Mouse (Mus musculus) testis, adult 2 months (tissue): ENCODE measurements at regions not wholly inside any gene's neighbourhood (a gene's known extent, or its start where the extent isn't known, plus 50 kb on each side); places are given as distances from the start of the nearest gene placed in this dataset.

Source experiments
- H3K27ac ChIP-seq: fragments of 200-500 bp; 2 replicates; pipeline ENCODE4 v1.5.1; 2012; ENCODE audit warnings: low read depth, low read length; ENCODE audit not compliant: control insufficient read depth, insufficient read depth
- H3K27me3 ChIP-seq: fragments of 200-500 bp; 2 replicates; pipeline ENCODE4 v1.6.1; 2012; ENCODE audit warnings: mild to moderate bottlenecking, low read length, moderate library complexity; ENCODE audit not compliant: control insufficient read depth, insufficient read depth
- H3K36me3 ChIP-seq: fragments of 200-500 bp; 2 replicates; pipeline ENCODE4 v1.6.1; 2012; ENCODE audit warnings: mild to moderate bottlenecking, low read length; ENCODE audit not compliant: control insufficient read depth, insufficient read depth
- H3K4me1 ChIP-seq: fragments of 200-500 bp; 2 replicates; pipeline ENCODE4 v1.6.1; 2012; ENCODE audit warnings: low read length; ENCODE audit not compliant: control insufficient read depth, insufficient read depth
- H3K4me3 ChIP-seq: fragments of 200-500 bp; 2 replicates; pipeline ENCODE4 v1.5.1; 2012; ENCODE audit warnings: low read depth, mild to moderate bottlenecking, low read length, moderate library complexity, mixed read lengths; ENCODE audit not compliant: control insufficient read depth
- CTCF ChIP-seq: fragments of 200-500 bp; IDR thresholded peaks from 2 replicates; pipeline ENCODE4 v1.5.1; 2012; ENCODE audit warnings: low read depth, mild to moderate bottlenecking, inconsistent platforms, low read length, moderate library complexity; ENCODE audit not compliant: control insufficient read depth, insufficient read depth, insufficient replicate concordance
- POLR2A ChIP-seq: fragments of 200-500 bp; IDR thresholded peaks from 2 replicates; pipeline ENCODE4 v1.6.1; 2012; ENCODE audit warnings: low read depth, mild to moderate bottlenecking, inconsistent platforms, low read length, moderate library complexity; ENCODE audit not compliant: control insufficient read depth

- TF ChIP-seq CTCF = no peak
- no peak for TF ChIP-seq POLR2A
- Histone ChIP-seq H3K27ac (no peak overlapping the region), H3K4me3 (no peak overlapping the region), H3K27me3 (no peaks in the 10 kb centered on the region), H3K4me1 (no peaks in the 10 kb centered on the region; the same call in 1 of the 2 replicates), H3K36me3 (no peaks in the 10 kb centered on the region)
These were observed 252.8 kb downstream of the Gm12728 start for GRCm38 (mm10) chr4:106042456-106042855.

DNA sequence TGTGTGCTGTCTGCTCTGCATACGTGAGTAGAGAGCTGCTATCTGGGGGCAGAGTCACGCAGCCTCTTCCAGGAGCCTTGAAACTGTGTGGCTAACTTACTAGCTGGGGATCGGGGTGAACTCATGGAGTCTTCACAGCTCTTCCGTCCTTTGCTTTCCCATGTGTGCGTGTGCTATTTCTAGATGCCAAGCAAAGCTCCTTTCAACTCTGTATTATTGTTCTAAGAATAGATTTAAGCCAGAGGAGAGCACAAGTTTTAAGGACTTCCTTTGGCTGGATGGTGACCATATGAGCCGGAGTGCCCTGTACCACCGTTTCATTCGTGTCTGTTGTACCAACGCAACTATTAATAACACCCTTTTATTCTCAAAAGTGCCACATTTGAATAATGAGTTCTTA, 254.0 kb downstream of the Gm12728 start:
- TF ChIP-seq POLR2A (no peak), CTCF (no peak)
- Histone ChIP-seq H3K4me3 (no peak overlapping the region), H3K27me3 (no peaks in the 10 kb centered on the region), H3K27ac (no peak overlapping the region), H3K4me1 (no peaks in the 10 kb centered on the region; the same call in 1 of the 2 replicates), H3K36me3 (no peaks in the 10 kb centered on the region)

GRCm38 (mm10) chr4:106048053-106048452, 258.4 kb downstream of the Gm12728 start:
- no peaks in the 10 kb centered on the region for H3K4me1 ChIP-seq
- no peak overlapping the region for H3K27ac ChIP-seq
- no peaks in the 10 kb centered on the region for H3K36me3 ChIP-seq
- no peak overlapping the region for H3K4me3 ChIP-seq
- TF ChIP-seq POLR2A (no peak), CTCF (no peak)
- no peaks in the 10 kb centered on the region for H3K27me3 ChIP-seq

DNA sequence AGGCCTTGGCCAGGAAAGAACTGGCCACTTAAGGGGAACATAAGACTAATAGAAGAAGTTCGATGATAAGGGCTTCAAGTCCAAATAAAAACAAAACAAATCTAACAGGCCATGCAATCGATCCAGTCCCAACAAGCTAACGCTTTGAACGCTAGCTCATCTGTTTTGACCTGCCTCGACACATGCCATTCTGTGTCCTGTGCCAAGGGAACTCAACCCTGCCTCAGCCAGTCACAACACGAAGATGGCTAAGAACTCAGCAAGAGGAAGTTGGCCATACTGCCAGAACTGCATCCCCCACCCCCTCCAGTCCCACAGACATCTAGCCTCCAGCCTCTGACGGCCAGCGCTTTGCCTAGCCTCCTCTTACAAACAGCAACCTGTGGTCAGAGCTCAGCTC, 259.1 kb downstream of the Gm12728 start:
- Histone ChIP-seq H3K4me3 (no peak overlapping the region), H3K4me1 (no peaks in the 10 kb centered on the region), H3K27ac (no peak overlapping the region), H3K36me3 (no peaks in the 10 kb centered on the region), H3K27me3 (no peaks in the 10 kb centered on the region)
- no peak for TF ChIP-seq POLR2A
- no peak for TF ChIP-seq CTCF

GRCm38 (mm10) chr4:106049880-106050279, 260.2 kb downstream of the Gm12728 start:
- no peaks in the 10 kb centered on the region for H3K36me3 ChIP-seq
- no peak overlapping the region for H3K4me3 ChIP-seq
- no peaks in the 10 kb centered on the region for H3K4me1 ChIP-seq
- no peaks in the 10 kb centered on the region for H3K27me3 ChIP-seq
- no peak overlapping the region for H3K27ac ChIP-seq
- TF ChIP-seq CTCF (no peak), POLR2A (no peak)

DNA sequence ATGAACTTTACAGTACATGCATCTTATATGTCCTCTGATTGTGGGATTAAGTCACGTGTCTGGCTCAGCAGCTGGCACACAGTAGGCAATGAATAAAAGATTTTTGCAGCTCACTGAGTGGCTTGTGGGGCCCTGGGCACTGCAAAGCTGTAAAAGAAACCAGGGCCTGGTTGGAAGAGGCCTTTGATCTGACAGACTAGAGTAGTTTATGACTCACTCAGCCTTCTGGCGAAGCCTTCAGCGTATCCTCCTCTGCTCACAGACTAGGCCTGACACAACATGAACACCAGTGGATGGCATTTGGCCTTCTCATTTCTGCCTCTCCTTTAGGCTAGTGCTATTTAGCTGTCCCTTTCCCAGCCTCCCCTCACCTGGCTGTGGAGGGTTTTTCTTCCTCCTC, 260.6 kb downstream of the Gm12728 start:
- Histone ChIP-seq H3K4me3 (no peak overlapping the region), H3K4me1 (no peaks in the 10 kb centered on the region), H3K27me3 (no peaks in the 10 kb centered on the region), H3K36me3 (no peaks in the 10 kb centered on the region), H3K27ac (no peak overlapping the region)
- no peak for TF ChIP-seq POLR2A
- TF ChIP-seq CTCF = no peak

DNA sequence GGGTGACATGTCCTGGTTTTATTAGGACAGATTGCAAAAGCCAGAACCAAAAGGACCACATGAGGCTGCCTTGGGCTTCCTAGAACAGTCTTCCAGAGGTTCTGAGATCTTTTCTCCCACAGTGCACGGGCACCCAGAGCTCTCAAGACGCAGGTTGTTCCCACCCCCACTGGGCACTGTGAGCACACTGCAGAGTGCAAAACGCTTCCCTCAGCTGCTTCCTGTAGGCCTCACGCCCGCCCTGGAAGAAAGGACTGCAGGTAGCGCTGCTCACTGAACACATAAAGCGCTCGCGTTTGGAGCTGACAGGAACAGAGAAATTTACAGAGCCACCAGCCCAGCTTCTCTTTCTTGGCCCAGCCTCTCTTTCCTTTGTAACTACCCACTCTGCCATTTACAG, 262.5 kb upstream of the Usp24 start:
- TF ChIP-seq POLR2A (no peak), CTCF (no peak)

GRCm38 (mm10) chr4:106054324-106054723, 261.7 kb upstream of the Usp24 start:
- no peaks in the 10 kb centered on the region for H3K27me3 ChIP-seq
- TF ChIP-seq POLR2A (no peak), CTCF (no peak)

More for the DNA sequence above, 262.5 kb upstream of the Usp24 start:
- Histone ChIP-seq H3K27me3 (no peaks in the 10 kb centered on the region), H3K27ac (no peak overlapping the region), H3K4me1 (no peaks in the 10 kb centered on the region), H3K36me3 (no peaks in the 10 kb centered on the region), H3K4me3 (no peak overlapping the region)

More at GRCm38 (mm10) chr4:106054324-106054723, 261.7 kb upstream of the Usp24 start:
- H3K27ac ChIP-seq = no peak overlapping the region
- H3K4me1 ChIP-seq = no peaks in the 10 kb centered on the region
- H3K4me3 ChIP-seq = no peak overlapping the region
- no peaks in the 10 kb centered on the region for H3K36me3 ChIP-seq
